Mouse (Mus musculus) stomach, embryonic 14.5 days (tissue): Measurements from ENCODE around the gene Sash3. TPM values are rescaled to one million over a fixed set of nuclear protein-coding genes. Genes with fewer than 3 reads are reported as not detected.

Experiments used
- ATAC-seq: fragments of 200-750 bp; cut with Nextera tagmentation; 2 replicates; pipeline ENCODE4 v1.8.0; 2017; ENCODE audit warnings: low read depth, moderate TSS enrichment; ENCODE audit not compliant: insufficient number of reproducible peaks, insufficient read depth, low FRiP score
- H3K27ac ChIP-seq: fragments of 300-500 bp; sonication (generic); 2 replicates; pipeline ENCODE4 v1.5.1; 2014; ENCODE audit warnings: mild to moderate bottlenecking, low read length, moderate library complexity, mixed read lengths
- H3K27me3 ChIP-seq: fragments of 300-500 bp; sonication (generic); 2 replicates; pipeline ENCODE4 v1.6.1; 2014; ENCODE audit warnings: low read length, control low read depth, mixed read lengths; ENCODE audit not compliant: control insufficient read depth, insufficient read depth
- H3K36me3 ChIP-seq: fragments of 300-500 bp; sonication (generic); 2 replicates; pipeline ENCODE4 v1.6.1; 2014; ENCODE audit warnings: mild to moderate bottlenecking, control low read depth, low read length, moderate library complexity, mixed read lengths; ENCODE audit not compliant: control insufficient read depth, insufficient read depth
- H3K4me1 ChIP-seq: fragments of 300-500 bp; sonication (generic); 2 replicates; pipeline ENCODE4 v1.6.1; 2014; ENCODE audit warnings: low read length, control low read depth, mixed read lengths; ENCODE audit not compliant: control insufficient read depth, insufficient read depth
- H3K4me2 ChIP-seq: fragments of 300-500 bp; sonication (generic); replicated peaks from 2 replicates; pipeline ENCODE4 v1.6.1; 2014; ENCODE audit warnings: low read depth, low read length, control low read depth
- H3K4me3 ChIP-seq: fragments of 300-500 bp; sonication (generic); 2 replicates; pipeline ENCODE4 v1.5.1; 2014; ENCODE audit warnings: low read depth, low read length, control low read depth
- H3K9ac ChIP-seq: fragments of 300-500 bp; sonication (generic); replicated peaks from 2 replicates; pipeline ENCODE4 v1.6.1; 2014; ENCODE audit warnings: low read depth, mild to moderate bottlenecking, control low read depth, low read length, moderate library complexity, mixed read lengths
- H3K9me3 ChIP-seq: fragments of 300-500 bp; sonication (generic); 2 replicates; pipeline ENCODE4 v1.6.1; 2016; ENCODE audit warnings: low read depth, low read length, control low read depth; ENCODE audit not compliant: control insufficient read depth
- WGBS: fragments of 180-500 bp; shearing (Covaris S2); extraction: QIAGEN DNeasy Blood & Tissue Kit; methylation state at CpG from one replicate; pipeline ENCODE4 v1.1.7; 2014; 5-methylcytosine and 5-hydroxymethylcytosine counted together
- polyA plus RNA-seq: library from polyadenylated mRNA; unstranded; fragments of >200 nt; fragmentation: Nextera tagmentation; extraction: Ambion mirVana; gene quantifications from 2 replicates; pipeline ENCODE4 v1.2.1, GENCODE M21; 2014

The Sash3 gene
- polyA plus RNA-seq, 1 experiment from 2014 or later: 3.3 TPM

DNA sequence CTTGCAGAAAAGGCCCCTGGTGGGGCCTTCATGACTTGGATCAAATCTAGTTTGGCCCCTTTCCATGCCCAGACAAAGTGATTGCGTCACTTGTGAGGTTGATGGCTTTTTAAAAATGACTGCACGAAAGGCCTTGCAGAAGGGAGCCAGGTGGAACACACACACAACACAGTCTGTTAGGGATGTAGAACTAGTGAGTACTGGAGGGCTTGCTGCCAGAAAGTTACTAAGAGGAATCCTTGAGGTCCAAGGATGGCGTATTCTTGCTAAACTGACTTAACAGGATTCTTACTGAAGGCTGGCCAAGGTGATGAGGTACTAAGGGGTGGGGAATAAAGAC lies 37.0 kb upstream of the Sash3 start:
- H3K9ac ChIP-seq: no peak overlapping the region
- no peaks in the 10 kb centered on the region for H3K36me3 ChIP-seq
- 0 out of 2 replicates have a peak, but pooled peaks cover 4% of the 10 kb centered on the region for H3K4me1 ChIP-seq
- no peak overlapping the region for H3K4me2 ChIP-seq
- H3K4me3 ChIP-seq: no peak overlapping the region
- no peaks in the 10 kb centered on the region for H3K9me3 ChIP-seq
- no peak overlapping the region for H3K27ac ChIP-seq
- 64% methylated on average over 3 of the region's 3 CpGs for whole genome bisulfite sequencing
- no peaks in the 10 kb centered on the region for H3K27me3 ChIP-seq
- no peak for ATAC-seq

DNA sequence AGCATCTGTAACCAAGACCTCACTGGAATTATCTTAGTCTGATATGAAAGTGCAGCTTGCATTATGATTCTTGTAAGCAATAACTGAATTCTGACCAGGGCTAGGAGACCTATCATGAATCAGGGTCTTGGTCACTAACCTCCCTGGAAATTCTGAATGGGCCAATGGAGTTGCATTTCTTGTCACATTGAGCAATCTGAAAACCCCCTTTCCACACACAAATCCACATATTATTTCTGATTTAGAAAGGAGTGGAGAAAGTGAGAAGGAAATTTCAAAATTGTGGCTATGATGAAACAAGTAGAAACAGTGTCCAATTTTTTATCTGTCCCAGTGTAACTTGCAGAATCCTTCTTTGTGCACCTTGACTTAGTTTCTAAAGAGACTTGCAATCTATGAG lies 26.9 kb upstream of the Sash3 start:
- Histone ChIP-seq H3K4me2 (no peak overlapping the region), H3K36me3 (no peaks in the 10 kb centered on the region), H3K9me3 (no peaks in the 10 kb centered on the region), H3K9ac (no peak overlapping the region), H3K4me1 (no peaks in the 10 kb centered on the region), H3K4me3 (no peak overlapping the region), H3K27ac (no peak overlapping the region), H3K27me3 (no peaks in the 10 kb centered on the region)
- ATAC-seq: no peak

DNA sequence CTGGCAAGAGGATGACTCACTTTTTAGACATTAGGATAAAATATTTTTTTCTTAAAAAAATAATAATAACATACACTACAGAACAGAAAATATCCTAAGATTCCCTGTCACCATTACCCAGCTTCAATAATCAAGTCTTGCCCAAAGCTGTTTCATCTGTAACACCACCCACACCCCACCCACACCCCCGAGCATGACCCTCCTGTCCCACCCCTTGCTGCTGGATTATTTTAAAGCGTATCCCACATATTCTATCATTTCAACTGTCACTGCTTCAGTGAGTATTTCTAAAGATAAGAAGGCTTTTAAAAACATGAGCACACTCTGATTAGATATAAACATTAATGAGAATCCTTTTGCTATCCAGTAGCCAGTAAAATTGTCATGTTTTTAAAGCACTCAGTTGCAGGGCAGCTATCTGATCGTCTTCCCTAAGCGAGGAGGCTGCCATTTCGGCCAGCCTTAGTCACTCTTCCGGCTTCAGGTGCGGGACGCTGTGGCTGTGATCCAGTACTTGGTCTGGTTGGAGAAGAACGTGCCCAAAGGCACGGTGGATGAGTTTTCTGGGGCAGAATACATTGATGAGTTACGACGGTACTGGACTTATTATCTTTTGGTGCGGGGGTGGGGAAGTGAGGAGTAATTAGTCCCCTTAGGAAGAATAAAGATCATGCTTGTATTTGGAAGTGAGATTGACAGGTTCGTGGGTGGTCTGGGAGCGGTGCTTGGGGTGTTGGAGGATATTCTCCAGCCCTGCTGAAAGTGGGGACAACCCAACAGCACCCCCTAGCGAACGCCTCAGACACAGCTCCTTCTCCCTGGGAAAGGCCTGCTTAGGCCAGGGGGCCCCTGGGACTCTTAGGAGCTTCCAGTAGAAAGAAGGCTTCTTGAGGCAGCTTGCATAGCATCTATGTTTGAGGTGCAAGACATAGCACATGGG lies 21.8 kb upstream of the Sash3 start:
- no peak for ATAC-seq
- Histone ChIP-seq H3K4me3 (no peak overlapping the region), H3K9me3 (no peaks in the 10 kb centered on the region), H3K27ac (no peak overlapping the region), H3K4me1 (no peaks in the 10 kb centered on the region), H3K9ac (no peak overlapping the region), H3K36me3 (no peaks in the 10 kb centered on the region), H3K27me3 (no peaks in the 10 kb centered on the region), H3K4me2 (peak overlapping the region; percentile 23; the same call in 1 of the 2 replicates)
- 28% methylated on average over 17 of the region's 17 CpGs for WGBS

DNA sequence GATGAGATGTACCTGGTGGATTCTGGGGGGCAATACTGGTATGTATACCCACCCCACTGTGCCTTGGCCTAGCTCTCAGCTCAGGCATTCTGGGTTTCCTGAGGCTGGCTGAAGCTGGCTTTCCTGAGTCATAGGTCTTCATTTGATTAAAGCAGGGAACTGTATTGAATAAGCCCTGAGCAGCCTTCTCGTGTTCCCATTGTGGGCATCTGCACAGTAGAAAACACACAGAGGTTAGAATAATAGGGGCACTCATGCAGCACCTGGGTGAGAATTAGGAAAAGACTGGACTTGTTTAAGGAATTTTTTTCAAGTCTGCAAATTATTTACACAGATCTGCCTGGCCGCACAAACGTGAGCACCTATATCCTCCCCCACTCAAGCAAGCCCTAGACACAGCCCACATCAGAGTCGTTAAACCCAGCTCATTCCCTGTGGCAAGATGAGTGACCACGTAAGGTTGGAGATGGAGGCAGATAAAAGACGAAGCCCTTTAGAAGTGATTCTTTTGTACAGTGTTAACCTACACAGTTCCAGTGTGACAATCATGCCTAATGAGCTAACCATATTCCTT lies 19.2 kb upstream of the Sash3 start:
- Histone ChIP-seq H3K4me3 (no peak overlapping the region), H3K36me3 (no peaks in the 10 kb centered on the region), H3K4me1 (no peaks in the 10 kb centered on the region), H3K4me2 (no peak overlapping the region), H3K9me3 (no peaks in the 10 kb centered on the region), H3K27ac (no peak overlapping the region), H3K27me3 (no peaks in the 10 kb centered on the region), H3K9ac (no peak overlapping the region)
- ATAC-seq: no peak
- WGBS: 64% methylated on average over 6 of the region's 6 CpGs

DNA sequence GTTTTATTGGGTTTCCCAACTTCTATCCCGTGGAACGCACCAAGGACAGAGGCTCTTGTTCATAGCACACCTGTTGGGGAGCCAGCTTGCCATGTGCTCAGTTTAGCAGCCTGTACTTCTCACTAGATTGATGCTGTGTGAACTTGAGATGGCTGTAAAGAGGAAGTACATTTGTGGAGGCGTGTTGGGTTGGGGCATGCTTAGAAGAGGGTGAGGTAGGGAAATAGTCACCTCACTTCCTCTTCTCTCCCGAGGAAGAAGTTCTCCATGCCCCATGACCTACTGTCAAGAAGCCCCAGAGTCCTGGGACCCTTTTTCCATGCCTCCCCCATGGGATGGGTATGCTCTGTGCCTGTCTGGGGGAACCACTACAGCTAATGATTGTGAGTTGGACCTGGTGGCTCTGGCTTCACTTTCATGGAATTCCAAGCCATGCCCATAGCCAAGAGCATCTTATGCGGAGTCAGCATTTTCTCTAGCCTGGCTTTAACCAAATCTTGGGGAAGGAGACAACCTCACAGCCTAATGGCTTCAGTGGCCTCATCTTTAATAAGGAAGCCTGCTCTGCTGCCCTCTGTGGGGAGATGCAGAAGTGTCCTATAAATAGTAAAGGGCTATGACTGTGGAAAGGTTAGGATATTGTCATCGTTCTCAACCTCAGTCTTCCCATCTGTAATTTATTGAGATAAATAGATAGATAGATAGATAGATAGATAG lies 18.6 kb upstream of the Sash3 start:
- H3K4me2 ChIP-seq: no peak overlapping the region
- H3K36me3 ChIP-seq: no peaks in the 10 kb centered on the region
- H3K27ac ChIP-seq: no peak overlapping the region
- WGBS: 74% methylated on average over 6 of the region's 6 CpGs
- no peak overlapping the region for H3K9ac ChIP-seq
- H3K4me1 ChIP-seq: no peaks in the 10 kb centered on the region
- H3K9me3 ChIP-seq: no peaks in the 10 kb centered on the region
- H3K27me3 ChIP-seq: no peaks in the 10 kb centered on the region
- no peak for ATAC-seq
- H3K4me3 ChIP-seq: no peak overlapping the region

DNA sequence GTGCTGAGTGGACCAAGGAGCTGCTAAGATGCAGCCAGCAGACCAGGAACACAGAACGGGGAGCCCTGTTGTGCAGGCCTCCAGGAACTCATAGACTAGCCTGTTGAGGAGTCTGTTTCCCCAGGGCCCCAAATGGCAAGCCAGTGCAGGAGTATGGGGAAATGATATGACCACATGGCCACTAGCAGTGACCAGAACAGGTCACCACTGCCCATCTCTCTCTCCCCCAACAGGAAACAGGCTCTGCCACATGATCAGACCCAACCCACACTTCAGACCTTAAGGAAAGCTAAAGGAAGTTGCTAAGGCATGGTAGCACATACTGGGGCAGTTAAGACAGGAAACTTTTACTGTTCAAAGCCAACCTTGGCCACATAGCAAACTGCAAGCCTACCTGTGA lies 17.1 kb upstream of the Sash3 start:
- Histone ChIP-seq H3K9me3 (no peaks in the 10 kb centered on the region), H3K36me3 (no peaks in the 10 kb centered on the region), H3K4me1 (no peaks in the 10 kb centered on the region), H3K27me3 (no peaks in the 10 kb centered on the region), H3K4me2 (no peak overlapping the region), H3K9ac (no peak overlapping the region), H3K4me3 (no peak overlapping the region), H3K27ac (no peak overlapping the region)
- ATAC-seq: no peak
- WGBS: 100% methylated on average over 1 of the region's 1 CpGs

DNA sequence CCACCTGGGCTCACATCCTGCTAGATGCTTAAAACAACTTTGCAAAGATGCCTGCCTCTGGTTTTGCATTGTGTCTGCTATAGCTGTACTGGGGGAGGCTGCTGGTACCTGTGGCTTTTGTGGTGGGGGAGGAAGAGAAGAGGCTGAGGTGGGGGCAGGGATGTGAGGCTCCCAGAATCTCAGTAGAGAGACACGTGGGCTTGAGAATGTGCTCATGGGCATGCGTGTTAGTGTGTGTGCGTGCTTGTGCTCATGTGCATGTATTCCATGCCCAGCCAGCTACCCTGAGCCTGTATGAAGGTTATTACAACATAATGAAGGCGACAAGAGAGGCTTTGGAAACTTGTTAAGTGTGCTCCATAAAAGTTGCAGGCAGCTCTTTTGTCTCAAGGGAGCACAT lies 9.3 kb upstream of the Sash3 start:
- Histone ChIP-seq H3K4me1 (no peaks in the 10 kb centered on the region), H3K4me2 (no peak overlapping the region), H3K4me3 (no peak overlapping the region), H3K9ac (no peak overlapping the region), H3K27me3 (no peaks in the 10 kb centered on the region), H3K27ac (no peak overlapping the region), H3K36me3 (no peaks in the 10 kb centered on the region), H3K9me3 (no peaks in the 10 kb centered on the region)
- ATAC-seq: no peak
- WGBS: 75% methylated on average over 4 of the region's 4 CpGs

DNA sequence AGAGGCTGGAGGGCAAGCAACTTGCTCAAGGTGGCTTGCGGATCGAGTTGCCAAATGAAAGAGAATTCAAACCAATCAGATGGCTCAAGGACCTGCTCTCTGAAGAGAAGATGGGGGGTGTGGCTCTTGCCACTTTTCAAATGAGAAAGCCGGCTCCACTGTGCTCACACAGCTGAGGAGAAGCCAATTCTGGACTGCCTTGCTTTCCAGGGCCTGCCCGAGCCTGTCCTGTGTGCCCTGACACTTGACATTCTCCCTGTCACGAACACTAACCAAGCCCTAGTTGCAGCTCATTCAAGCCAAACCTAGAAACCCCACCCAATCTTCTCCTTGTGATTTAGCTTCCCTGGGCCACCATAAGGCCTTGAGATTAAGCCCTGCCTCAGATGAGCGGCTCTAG lies 8.2 kb upstream of the Sash3 start:
- Histone ChIP-seq H3K27me3 (no peaks in the 10 kb centered on the region), H3K4me1 (no peaks in the 10 kb centered on the region), H3K4me3 (no peak overlapping the region), H3K27ac (no peak overlapping the region), H3K9me3 (no peaks in the 10 kb centered on the region), H3K4me2 (no peak overlapping the region), H3K9ac (no peak overlapping the region), H3K36me3 (no peaks in the 10 kb centered on the region)
- whole genome bisulfite sequencing: 65% methylated on average over 6 of the region's 6 CpGs
- no peak for ATAC-seq
